Mouse (Mus musculus) spleen, embryonic (tissue): ENCODE results near the gene Parg.
"Not testable (repeated sequence)": the region's sequence is repeated elsewhere in the genome, so short reads cannot be mapped to it uniquely, and the experiment has no call there.

ENCODE experiments used
- CTCF ChIA-PET: fragments of 350-600 bp; sonication (Branson Sonifier 250); formaldehyde crosslinking; loops from one replicate; lab custom pipeline; 2022; lab: Charles Lee

The Parg gene

GRCm38 (mm10) chr14:32201791-32202451 lies at the start of gene Parg, which contains the start of gene Timm23:
Gene Parg (plus strand): TSS chr14:32201949.
Gene Timm23 (minus strand): TSS chr14:32201898.
- CTCF ChIA-PET = no interaction called here

DNA sequence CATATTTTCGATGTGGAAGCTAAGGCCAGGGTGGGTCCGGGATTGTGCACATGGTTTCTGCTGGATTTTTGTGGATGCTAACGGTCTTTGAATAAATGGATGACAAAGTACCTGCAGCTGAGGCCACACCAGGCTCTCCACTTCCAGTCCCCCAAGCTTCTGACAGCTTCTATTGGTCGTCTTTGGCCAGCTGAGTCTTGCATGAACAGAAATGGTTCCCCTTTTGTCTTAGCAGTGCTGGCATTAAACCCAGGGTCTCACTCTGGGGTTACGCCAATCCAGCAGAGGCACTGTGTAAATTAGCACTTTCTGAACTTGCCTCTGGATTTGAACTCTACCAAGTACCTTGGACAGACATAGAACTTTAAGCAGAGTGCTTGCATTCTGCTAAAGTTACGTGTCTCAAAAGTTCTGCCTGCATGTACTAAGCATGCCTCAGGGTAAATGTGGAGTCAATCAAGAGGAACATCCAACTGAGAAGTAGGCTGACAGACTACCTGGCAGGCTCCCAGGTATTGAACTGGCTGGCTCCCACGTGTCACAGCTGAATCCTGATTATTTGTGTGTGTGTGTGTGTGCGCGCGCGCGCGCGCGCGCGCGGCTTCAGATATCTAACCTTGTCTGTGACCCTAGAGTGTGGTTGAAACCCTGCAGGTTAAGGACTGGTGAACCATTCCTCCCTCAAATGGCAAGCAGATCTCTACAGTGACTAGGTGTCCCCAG lies 49.3 kb upstream of the Parg start:
- CTCF ChIA-PET = interaction anchor here (1.2 kb wide), 1 partner anchor 14 kb away, joined by 3 read pairs; no protein-coding TSS in a partner anchor

- CTCF ChIA-PET = no interaction called here
Observed at GRCm38 (mm10) chr14:32153156-32153555, 48.6 kb upstream of the Parg start.

DNA sequence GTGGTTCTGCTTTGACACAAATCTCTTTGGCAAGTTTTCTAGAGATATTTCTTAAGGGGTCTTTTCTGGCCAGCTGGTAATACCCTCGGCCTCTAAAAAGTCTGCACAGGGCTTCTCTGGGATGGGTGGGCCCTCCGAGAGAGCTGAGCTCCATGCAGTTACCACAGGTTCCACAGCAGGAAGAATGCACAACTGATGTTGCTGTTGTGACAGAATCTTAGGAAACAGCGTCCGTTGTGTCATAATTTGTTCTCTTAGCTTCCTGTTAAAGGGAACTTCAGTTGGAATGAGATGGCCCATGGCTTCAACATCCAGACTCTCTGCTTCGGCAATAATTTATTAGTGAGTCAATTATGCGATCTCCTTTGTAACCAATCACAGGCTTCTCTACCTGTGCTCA lies 47.0 kb upstream of the Parg start:
- CTCF ChIA-PET = no interaction called here

DNA sequence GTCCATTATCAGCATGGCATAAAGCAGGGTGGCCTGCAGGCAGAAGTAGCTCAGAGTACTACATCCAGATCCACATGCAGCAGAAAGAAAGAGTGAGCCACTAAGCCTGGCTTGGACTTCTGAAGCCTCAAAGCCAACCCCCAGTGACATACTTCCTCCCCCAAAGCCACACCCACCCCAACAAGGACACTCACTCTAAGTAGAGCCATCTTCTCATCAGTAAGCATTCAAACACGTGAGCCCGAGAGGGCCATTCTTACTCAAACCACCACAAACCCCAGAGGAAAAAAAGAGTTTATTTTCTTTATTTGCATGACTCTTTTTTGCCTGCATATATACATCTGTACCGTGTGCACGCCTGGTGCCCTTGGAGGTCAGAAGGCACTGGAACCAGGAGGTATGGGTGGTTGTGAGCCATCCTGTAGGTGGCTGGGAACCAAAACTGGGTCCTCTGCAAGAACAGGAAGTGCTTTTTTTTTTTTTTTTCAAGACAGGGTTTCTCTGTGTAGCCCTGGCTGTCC lies 42.5 kb upstream of the Parg start:
- CTCF ChIA-PET = no interaction called here

- CTCF ChIA-PET = no interaction called here
Observed at GRCm38 (mm10) chr14:32159690-32160246, 42.0 kb upstream of the Parg start, which contains the start of gene Ncoa4. Gene Ncoa4 (plus strand): TSS chr14:32159865.

DNA sequence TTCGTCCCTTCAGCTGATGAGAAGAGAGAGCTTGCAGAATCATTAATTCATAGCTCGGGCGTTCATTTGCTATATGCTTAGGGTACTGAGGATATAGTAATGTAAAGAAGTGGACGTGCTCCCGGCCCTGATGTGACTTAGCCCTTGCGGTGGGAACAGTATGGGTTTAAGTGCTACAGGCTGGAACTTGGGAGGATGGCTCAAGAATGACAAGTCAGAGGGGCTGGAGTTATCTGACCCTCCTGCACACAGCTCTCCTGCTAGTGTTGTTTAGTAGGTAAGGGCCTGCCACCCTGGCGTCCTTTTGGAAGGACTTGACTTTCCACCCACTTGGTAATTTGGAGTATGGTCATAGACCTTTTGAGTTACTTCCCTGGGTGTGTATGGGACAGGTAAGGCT lies 41.2 kb upstream of the Parg start:
- CTCF ChIA-PET = no interaction called here

DNA sequence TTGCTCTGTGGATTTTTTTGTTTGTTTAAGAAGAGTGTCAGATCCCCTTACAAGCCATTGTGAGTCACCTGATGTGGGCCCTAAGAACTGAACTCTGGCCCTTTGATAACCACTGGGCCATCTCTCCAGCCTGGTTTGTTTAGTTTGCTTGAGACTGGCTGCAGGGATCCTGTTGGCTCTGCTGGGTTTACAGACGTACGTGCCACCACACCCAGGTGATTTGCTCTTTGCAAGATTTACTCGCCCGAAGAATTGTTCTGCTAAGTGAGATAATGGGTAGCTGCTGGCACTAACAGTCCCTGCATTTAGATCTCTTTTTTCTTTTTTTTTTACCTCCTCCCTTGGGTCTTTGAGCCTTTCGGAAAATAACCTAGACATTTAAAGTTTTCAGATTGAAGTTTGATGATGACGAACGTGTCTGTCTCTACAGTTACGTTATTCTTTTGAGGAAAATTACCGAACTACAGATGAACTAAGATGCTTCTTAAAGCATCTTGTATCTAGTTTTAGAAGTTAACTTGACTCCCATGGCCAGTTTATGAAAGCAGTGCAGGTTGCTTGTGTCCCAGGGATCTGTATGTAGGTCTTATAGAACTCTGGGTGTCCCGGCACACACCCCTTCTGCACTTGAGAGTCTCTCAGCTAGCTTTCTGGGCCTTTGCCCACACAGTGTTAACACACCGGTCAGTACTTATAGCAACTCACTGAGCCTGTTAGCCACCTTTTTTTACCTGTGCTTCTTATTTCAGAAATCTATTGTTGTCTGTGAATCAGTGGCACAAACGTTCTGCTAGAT lies 40.5 kb upstream of the Parg start:
- CTCF ChIA-PET = no interaction called here

DNA sequence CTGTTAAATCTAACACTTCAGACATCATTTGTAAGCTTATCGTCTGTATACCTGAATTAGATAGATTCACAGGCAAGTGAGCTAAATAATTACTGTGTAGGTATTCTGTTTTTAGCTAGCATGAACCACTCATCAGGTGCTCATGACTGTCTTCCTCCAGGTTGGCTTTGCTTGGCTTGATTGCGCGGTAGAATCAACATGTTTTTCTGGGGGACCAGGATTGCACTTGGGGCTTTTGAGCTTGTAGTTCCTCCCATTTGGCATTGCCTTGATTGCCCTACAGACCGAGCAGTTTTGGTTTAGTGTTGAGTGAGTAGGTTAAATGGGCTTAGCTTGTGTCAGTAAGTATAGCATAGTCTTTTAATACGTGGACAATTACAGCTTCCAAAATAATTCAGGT lies 39.5 kb upstream of the Parg start:
- CTCF ChIA-PET = no interaction called here

DNA sequence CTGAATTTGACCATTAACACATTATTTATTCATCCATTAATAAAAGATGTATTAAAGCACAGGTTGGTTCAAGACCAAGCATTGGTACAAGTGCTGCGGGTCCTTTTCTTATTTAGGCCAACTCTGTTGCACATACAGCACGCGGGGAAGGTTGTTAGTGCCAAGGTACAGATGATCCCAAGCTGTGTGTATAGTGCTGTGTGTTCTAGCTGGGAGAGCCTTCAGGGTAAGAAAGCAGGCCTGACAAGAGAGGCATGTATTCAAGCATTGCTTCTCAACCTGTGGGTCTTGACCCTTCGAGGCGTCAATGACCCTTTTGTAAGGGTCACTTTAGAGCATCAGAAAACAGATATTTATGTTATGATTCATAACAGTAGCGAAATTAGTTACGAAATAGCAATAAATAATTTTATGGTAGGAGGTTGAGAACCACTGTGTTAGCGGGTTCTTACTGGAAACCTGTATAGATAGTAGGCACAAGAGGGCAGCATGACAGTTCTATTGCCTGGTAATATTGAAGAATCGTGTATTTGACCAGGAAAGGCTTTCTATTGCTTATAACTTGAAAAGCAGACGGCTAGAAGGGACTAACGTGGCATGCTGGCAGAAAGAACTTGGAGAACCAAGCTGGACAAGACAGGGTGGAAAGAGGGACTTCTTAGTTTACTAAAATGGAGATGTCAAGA lies 38.4 kb upstream of the Parg start:
- CTCF ChIA-PET = no interaction called here

- CTCF ChIA-PET = no interaction called here
Observed at GRCm38 (mm10) chr14:32164173-32165051, 37.3 kb upstream of the Parg start.

DNA sequence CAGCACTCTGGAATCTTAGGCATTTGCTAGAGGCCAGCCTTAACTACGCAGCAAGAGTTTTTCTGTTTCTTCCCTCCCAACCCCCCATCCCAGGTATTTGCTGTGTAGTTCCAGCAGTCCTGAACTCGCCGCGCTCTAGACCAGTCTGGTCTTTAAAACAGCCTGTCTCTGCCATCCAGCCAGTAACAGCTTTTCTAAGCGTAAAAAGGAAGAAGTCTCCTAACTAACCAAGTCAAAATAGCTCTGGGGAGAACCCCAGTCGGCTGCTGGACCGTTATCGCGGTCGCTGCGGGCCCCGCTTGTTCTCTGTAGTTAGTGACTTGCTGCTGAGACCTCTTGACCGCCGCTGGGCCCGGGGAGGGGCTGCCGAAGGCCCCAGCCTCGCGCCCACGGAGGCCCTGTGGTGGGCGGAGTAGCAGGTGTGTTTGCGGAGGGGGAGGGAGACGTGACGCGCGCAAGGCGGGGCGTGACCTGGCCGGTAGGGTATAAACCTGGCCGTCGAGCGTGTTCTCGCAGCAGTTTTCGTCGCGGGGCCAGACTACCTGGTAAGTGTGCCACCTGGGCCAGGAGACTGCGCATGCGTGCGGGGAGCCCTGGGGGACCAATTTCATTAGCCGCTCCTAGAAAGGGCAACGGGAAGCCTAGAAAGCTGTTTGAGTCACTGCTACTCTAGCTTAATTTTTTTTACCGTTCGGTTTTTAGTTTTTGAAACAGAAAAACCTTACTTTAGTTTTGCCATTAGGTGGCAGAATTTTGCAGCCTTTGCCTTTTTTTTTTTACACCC lies 36.3 kb upstream of the Parg start:
- CTCF ChIA-PET = interaction anchor here (0.6 kb wide), 2 partner anchors 61 to 125 kb away, joined by 4 to 10 read pairs; no protein-coding TSS in a partner anchor

- CTCF ChIA-PET = interaction anchor here (0.6 to 0.9 kb wide), 3 partner anchors 14 to 124 kb away, joined by 3 to 10 read pairs (median 4); no protein-coding TSS in a partner anchor
Observed at GRCm38 (mm10) chr14:32166062-32166441, 35.7 kb upstream of the Parg start.

DNA sequence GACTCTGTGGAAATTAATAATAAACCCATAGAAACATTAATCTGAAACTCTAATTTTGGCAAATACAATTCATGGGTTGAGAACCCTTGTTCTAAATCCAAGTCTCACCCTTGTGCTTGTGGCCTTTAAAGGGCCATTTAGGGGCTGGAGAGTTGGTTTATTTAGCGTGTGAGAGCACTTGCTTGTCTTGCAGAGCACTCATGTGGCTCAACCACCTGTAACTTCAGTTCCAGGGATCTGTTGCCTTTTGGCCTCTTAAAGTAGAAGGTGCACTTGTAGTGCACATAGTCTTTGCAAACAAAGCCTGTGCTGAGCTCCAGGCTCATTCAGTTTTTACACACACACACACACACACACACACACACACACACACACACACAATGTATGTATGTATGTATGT lies 34.9 kb upstream of the Parg start:
- CTCF ChIA-PET = interaction anchor here (0.9 kb wide), 1 partner anchor 15 kb away, joined by 3 read pairs; no protein-coding TSS in a partner anchor

DNA sequence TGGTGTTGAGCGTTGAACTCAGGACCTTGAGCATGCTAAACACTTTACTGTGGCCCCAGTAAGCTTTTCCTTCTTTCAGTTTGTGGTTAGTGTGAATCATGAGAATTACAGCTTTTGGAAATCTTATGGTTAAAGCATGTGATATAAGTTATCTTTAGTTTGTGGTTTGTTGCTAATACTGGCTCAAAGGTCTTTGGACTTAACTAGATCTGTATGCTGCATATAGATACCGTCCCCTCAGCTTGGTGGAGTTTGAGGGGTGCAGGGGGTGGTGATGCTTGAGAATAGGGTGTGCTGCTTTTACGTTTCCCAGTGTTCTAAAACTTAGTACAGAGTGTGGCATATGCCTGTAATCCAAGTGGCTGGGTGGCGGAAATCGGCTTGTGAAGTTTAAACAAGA lies 34.4 kb upstream of the Parg start:
- CTCF ChIA-PET = no interaction called here

DNA sequence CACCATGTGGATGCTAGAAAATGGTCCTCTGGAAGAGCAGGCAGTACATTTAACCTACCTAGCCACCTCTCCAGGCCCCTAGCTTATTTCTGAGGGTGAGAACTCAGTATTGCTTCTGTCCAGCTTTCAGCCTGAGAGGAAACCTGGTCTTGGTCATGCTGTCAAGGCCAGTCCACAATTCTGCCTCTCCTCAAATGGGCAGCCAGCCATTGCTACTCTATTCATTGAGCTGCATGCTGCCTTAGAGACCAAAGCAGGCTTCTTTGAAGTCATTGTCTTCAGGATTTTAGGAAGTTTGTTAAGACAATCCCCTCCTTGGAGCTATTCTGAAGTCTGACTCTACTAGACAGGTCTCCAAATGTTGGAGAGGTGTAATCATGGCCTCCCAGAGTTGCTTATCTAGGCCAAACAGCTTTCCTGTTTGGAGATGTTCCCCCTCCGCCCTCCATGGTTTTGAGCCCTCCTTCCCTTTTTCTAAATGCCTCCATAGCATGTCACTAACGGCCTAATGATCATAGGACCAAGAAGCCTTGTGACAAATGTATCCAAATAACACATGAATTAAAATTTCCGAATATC lies 33.0 kb upstream of the Parg start:
- CTCF ChIA-PET = interaction anchor here (1.0 kb wide), 1 partner anchor 25 kb away, joined by 4 read pairs; no protein-coding TSS in a partner anchor

DNA sequence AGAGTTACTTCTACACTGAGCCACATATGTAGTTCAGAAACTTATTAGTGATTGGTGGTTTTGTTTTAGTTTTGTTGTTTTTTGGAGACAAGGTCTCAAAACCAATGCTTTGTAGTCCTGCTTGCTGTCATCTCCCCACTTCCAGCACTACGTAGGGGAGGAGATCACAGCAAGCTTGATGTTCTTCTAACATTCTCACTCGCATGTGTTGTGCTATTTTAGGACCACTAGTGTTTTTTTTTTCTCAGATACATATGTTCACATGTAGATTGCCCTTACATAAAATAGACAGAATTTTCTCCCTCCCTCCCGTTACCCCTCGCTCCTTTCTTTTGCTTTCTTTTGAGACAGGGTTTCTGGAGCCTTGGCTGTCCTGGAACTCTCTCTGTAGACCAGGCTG lies 31.6 kb upstream of the Parg start:
- CTCF ChIA-PET = interaction anchor here (0.6 kb wide), 1 partner anchor 52 kb away, joined by 4 read pairs; no protein-coding TSS in a partner anchor

DNA sequence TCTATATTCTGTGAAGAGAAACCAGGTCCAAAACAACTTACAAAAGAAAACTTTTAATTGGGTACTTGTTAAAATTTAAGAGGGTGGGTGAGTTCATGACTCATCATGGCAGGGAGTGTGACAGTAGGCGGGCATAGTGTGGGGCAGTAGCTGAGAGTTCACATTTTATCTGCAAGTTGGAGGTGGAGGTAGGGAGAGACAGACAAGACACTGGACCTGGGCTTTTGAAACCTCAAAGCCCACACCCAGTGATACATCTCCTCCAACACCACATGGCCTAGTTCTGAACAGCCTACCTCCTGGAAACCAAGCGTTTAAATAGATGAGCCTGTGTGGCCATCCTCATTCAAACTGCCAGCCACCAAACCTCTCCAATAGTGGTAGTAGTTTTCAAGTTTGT lies 26.4 kb upstream of the Parg start:
- CTCF ChIA-PET = no interaction called here

GRCm38 (mm10) chr14:32176590-32176989 lies 25.2 kb upstream of the Parg start:
- CTCF ChIA-PET = not testable (repeated sequence)
